Mouse (Mus musculus): ENCODE measurements around the gene Adgrg3.

- TF ChIP-seq CTCF (IDR thresholded peaks at IDR 0.05; ENCODE audit: low read depth) (no peak), EP300 (optimal IDR thresholded peaks at IDR 0.05) (no peak)
Observed at GRCm38 (mm10) chr8:95054438-95054837, 36.9 kb downstream of the Adgrg3 start.

Measured in stomach, postnatal 0 days (tissue).